Mouse (Mus musculus): ENCODE results near the gene Col4a5. TPM values are rescaled to one million over a fixed set of nuclear protein-coding genes. Genes with fewer than 3 reads are reported as not detected.

The Col4a5 gene
- polyA plus RNA-seq (2012; rRNA removed): 0.48 and 0.57 TPM in 2 replicates
- 0.39 and 0.54 TPM in 2 replicates for polyA plus RNA-seq (2014; fragmentation: Nextera tagmentation; extraction: Ambion mirVana)

DNA sequence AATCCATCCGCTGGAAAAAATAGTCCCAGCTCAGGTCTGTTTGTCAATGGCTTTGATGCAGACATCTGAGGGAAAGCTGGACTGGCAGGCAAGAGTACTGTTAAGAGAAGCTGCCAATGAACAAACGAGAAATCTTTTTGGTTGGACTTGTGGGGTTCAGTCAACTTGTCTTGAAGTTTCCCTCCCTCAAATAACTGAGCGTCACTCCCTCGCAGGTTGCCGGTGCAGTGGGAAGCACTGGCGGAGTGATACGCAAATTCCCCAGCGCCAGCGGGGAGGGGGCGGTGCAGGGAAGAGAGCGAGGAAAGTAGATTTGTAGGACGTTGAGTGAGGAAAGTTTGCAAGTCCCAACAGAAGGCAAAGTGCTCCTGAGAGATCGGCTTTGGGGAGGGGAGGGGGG is at the start of gene Col4a5:
Gene Col4a5, plus strand, starts transcription at position 276 of the 400 bp plus-strand sequence.
- WGBS (ENCODE audit: insufficient replicate concordance): 5% methylated on average over 13 of the region's 13 CpGs
- H3K36me3 ChIP-seq (replicated peaks; ENCODE audit: control insufficient read depth, insufficient read depth, low read depth): no peaks in the 10 kb centered on the region
- no peak within 1 kb of the TSS for H3K27ac ChIP-seq
- H3K4me1 ChIP-seq (replicated peaks; ENCODE audit: control insufficient read depth in 2 of 2, insufficient read depth in 2 of 2, low read length in 1 of 2): no peaks in the 10 kb centered on the region
- H3K4me3 ChIP-seq (ENCODE audit: insufficient read depth in 1 of 2, low read depth in 2 of 2, low read length in 2 of 2): peak within 1 kb of the TSS; percentile 29 to 43
- H3K9ac ChIP-seq (replicated peaks): no peak within 1 kb of the TSS
- H3K4me2 ChIP-seq (ENCODE audit: low read depth): peak within 1 kb of the TSS; percentile 45
- ATAC-seq (ENCODE audit: insufficient read depth): no peak
- no peaks in the 10 kb centered on the region for H3K27me3 ChIP-seq (ENCODE audit: control insufficient read depth, insufficient read depth, low read length)
- H3K9me3 ChIP-seq (ENCODE audit: control insufficient read depth, low read length): no peaks in the 10 kb centered on the region
- TF ChIP-seq EP300 (IDR thresholded peaks at IDR 0.05; ENCODE audit: low read depth): no peak
- DNase-seq (ENCODE audit: low read depth in 3 of 3, low spot score in 3 of 3): peak in 2 of 3 experiments; percentile 3 to 4

DNA sequence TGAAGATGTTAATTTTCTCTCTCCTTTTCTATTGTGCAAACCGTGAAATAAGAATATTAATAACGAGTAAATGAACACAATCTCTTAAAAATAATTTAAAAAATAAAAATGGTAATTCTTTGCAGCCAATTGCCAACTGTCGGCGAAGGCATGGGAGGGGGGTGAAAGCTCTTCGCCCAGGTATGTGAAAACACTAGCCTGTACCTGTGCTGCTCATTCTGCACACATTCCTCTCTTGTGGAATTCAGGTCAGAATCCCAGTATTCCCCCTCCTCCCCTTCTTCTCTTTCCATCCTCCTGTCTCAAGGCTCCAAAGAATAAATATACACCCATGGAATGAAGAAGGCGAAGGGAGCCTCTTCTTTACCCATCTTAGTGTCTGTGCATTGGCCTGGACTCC is 38.4 kb upstream of the Col4a5 start:
- Histone ChIP-seq H3K9ac (replicated peaks) (no peak overlapping the region), H3K27me3 (ENCODE audit: control insufficient read depth, insufficient read depth, low read length) (no peaks in the 10 kb centered on the region), H3K4me1 (replicated peaks; ENCODE audit: control insufficient read depth in 2 of 2, insufficient read depth in 2 of 2, low read length in 1 of 2) (no peaks in the 10 kb centered on the region), H3K27ac (no peak overlapping the region), H3K4me2 (ENCODE audit: low read depth) (no peak overlapping the region), H3K9me3 (ENCODE audit: control insufficient read depth, low read length) (no peaks in the 10 kb centered on the region), H3K36me3 (replicated peaks; ENCODE audit: control insufficient read depth, insufficient read depth, low read depth) (no peaks in the 10 kb centered on the region), H3K4me3 (ENCODE audit: insufficient read depth in 1 of 2, low read depth in 2 of 2, low read length in 2 of 2) (no peak overlapping the region)
- no peak for TF ChIP-seq EP300 (IDR thresholded peaks at IDR 0.05; ENCODE audit: low read depth)
- no peak for TF ChIP-seq CTCF (IDR thresholded peaks at IDR 0.05; ENCODE audit: low read depth)
- DNase-seq (ENCODE audit: low read depth in 3 of 3, low spot score in 3 of 3): no peak
- ATAC-seq (ENCODE audit: insufficient read depth): no peak
- 65% methylated on average over 6 of the region's 6 CpGs for WGBS (ENCODE audit: insufficient replicate concordance)

- DNase-seq (ENCODE audit: low read depth in 3 of 3, low spot score in 3 of 3) (no peak), ATAC-seq (ENCODE audit: insufficient read depth) (no peak)
- no peak for TF ChIP-seq EP300 (IDR thresholded peaks at IDR 0.05; ENCODE audit: low read depth)
- TF ChIP-seq CTCF (IDR thresholded peaks at IDR 0.05; ENCODE audit: low read depth): no peak
- no peaks in the 10 kb centered on the region for H3K27me3 ChIP-seq (ENCODE audit: control insufficient read depth, insufficient read depth, low read length)
- H3K4me2 ChIP-seq (ENCODE audit: low read depth): no peak overlapping the region
- WGBS (ENCODE audit: insufficient replicate concordance): 32% methylated on average over 2 of the region's 2 CpGs
- H3K9me3 ChIP-seq (ENCODE audit: control insufficient read depth, low read length): no peaks in the 10 kb centered on the region
- no peak overlapping the region for H3K9ac ChIP-seq (replicated peaks)
- H3K4me3 ChIP-seq (ENCODE audit: insufficient read depth in 1 of 2, low read depth in 2 of 2, low read length in 2 of 2): no peak overlapping the region
- no peak overlapping the region for H3K27ac ChIP-seq
- no peaks in the 10 kb centered on the region for H3K4me1 ChIP-seq (replicated peaks; ENCODE audit: control insufficient read depth in 2 of 2, insufficient read depth in 2 of 2, low read length in 1 of 2)
- no peaks in the 10 kb centered on the region for H3K36me3 ChIP-seq (replicated peaks; ENCODE audit: control insufficient read depth, insufficient read depth, low read depth)
These were observed 35.8 kb upstream of the Col4a5 start for GRCm38 (mm10) chrX:141439423-141439822.

- Histone ChIP-seq H3K9me3 (ENCODE audit: control insufficient read depth, low read length) (no peaks in the 10 kb centered on the region), H3K4me1 (replicated peaks; ENCODE audit: control insufficient read depth in 2 of 2, insufficient read depth in 2 of 2, low read length in 1 of 2) (no peaks in the 10 kb centered on the region), H3K4me3 (ENCODE audit: insufficient read depth in 1 of 2, low read depth in 2 of 2, low read length in 2 of 2) (no peak overlapping the region), H3K27me3 (ENCODE audit: control insufficient read depth, insufficient read depth, low read length) (no peaks in the 10 kb centered on the region), H3K27ac (no peak overlapping the region), H3K4me2 (ENCODE audit: low read depth) (no peak overlapping the region), H3K36me3 (replicated peaks; ENCODE audit: control insufficient read depth, insufficient read depth, low read depth) (no peaks in the 10 kb centered on the region), H3K9ac (replicated peaks) (no peak overlapping the region)
- ATAC-seq (ENCODE audit: insufficient read depth) (no peak), DNase-seq (ENCODE audit: low read depth in 3 of 3, low spot score in 3 of 3) (no peak)
- TF ChIP-seq EP300 (IDR thresholded peaks at IDR 0.05; ENCODE audit: low read depth) (no peak), CTCF (IDR thresholded peaks at IDR 0.05; ENCODE audit: low read depth) (no peak)
- 28% methylated on average over 1 of the region's 1 CpGs for WGBS (ENCODE audit: insufficient replicate concordance)
These were observed 27.2 kb upstream of the Col4a5 start for GRCm38 (mm10) chrX:141447936-141448335.

GRCm38 (mm10) chrX:141473470-141474302 is 1.5 kb upstream of the Col4a5 start, which contains the start of gene Col4a6:
Gene Col4a6 (minus strand): TSS chrX:141474076.
- Histone ChIP-seq H3K9me3 (ENCODE audit: control insufficient read depth, low read length) (no peaks in the 10 kb centered on the region), H3K4me3 (ENCODE audit: insufficient read depth in 1 of 2, low read depth in 2 of 2, low read length in 2 of 2) (0 out of 4 replicates have a peak within 1 kb of the TSS, but pooled peaks of 1 of the 2 experiments have one; percentile 6), H3K4me1 (replicated peaks; ENCODE audit: control insufficient read depth in 2 of 2, insufficient read depth in 2 of 2, low read length in 1 of 2) (no peaks in the 10 kb centered on the region), H3K27ac (no peak within 1 kb of the TSS), H3K36me3 (replicated peaks; ENCODE audit: control insufficient read depth, insufficient read depth, low read depth) (no peaks in the 10 kb centered on the region), H3K4me2 (ENCODE audit: low read depth) (peak within 1 kb of the TSS; percentile 45; the same call in 1 of the 2 replicates), H3K27me3 (ENCODE audit: control insufficient read depth, insufficient read depth, low read length) (no peaks in the 10 kb centered on the region), H3K9ac (replicated peaks) (no peak within 1 kb of the TSS)
- TF ChIP-seq EP300 (IDR thresholded peaks at IDR 0.05; ENCODE audit: low read depth) (no peak), CTCF (IDR thresholded peaks at IDR 0.05; ENCODE audit: low read depth) (no peak)
- 16% methylated on average over 15 of the region's 16 CpGs for WGBS (ENCODE audit: insufficient replicate concordance)
- DNase-seq (ENCODE audit: low read depth in 3 of 3, low spot score in 3 of 3) (no peak), ATAC-seq (ENCODE audit: insufficient read depth) (no peak)

Measured in liver, embryonic 14.5 days (tissue).